Mouse (Mus musculus): Measurements from ENCODE around the gene Taf10.

Gene Taf10

DNA sequence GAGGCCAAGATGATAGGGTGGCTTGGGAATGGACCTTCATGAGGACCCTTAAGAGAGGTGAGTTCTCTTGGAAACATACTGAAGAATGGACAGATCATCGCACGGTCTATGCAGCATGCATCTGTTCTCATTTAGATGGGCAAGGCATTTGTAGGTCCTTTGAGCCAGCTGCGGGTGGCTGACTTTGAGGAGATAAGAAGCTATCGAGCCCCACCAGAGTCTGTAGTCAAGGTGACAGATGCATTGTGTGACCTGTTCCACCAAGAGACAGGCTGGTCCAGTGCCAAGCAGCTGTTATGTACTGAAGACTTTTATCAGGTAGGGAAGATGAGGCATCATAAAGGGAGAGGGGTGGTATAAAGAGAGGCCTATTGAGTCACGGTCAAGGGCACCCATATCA, 35.4 kb downstream of the Taf10 start:
- DNase-seq, result no peak

DNA sequence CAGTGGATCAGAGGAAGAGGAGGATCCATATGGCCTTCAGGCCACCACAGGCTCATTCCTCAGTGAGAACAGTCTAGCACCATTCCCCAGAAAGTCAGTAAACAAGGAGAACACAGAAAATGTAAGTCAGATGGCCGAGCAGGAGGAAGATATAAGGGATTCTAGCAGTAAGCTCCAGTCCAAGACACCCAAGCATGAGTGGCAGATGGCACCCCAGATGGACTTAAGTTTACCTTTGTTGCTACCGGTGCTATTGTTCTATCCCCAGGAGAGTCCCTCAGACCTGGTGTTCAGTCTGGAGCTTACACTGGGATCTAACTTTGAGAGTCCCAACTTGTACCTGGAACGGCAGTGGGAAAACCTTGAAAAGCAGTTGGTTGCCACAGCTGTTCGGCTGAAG, 40.3 kb downstream of the Taf10 start:
- no peak for DNase-seq

DNA sequence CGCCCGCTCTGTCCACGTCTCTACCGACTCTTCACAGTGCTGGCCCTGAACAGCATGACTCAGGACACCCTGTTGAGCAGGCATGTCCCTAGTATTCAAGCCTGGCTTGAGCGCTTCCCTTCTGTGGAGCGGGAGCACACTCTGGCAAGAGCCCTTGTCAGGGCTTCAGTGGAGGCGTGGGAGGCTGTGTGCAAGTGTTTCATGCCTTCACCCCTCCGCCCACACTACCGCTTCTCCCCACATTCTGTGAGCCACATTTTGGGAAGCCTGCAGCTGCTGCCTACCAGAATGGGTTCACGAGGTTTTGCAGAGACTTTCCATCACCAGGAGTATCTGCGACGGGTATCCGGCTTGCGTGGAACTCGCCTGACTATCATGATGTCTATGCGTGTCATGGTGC, 41.0 kb downstream of the Taf10 start:
- no peak for DNase-seq

DNA sequence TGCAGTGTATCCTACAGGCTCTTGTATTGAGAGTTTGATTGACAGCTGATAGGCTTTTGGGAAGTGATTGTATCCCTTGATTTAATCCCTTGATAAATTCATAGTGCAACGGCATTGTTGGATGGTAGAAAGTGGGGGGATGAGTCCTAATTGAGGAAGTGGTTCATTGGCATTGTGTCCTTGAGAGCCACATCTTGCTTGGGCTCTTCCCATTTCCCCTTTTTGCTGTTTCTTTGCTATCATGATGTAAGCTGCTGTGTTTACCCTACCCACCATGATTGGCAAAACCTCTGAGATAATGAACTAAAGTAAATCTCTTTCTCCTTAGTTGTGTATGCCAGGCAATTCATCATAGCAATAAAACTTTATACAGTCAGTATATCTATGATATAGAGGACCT, 53.3 kb downstream of the Taf10 start:
- no peak for DNase-seq

All from kidney, postnatal 14 days (tissue).